Mouse (Mus musculus) lung, postnatal 0 days (tissue): ENCODE measurements at regions not wholly inside any gene's neighbourhood (a gene's known extent, or its start where the extent isn't known, plus 50 kb on each side); places are given as distances from the start of the nearest gene placed in this dataset.
A peak's percentile ranks its signal among the peaks of the same experiment; 100 is the strongest.

ENCODE experiments used
- CTCF ChIP-seq: IDR thresholded peaks from 2 replicates; pipeline ENCODE4 v1.5.1; 2016; ENCODE audit warnings: antibody characterized with exemption, mild to moderate bottlenecking
- EP300 ChIP-seq: IDR thresholded peaks from 2 replicates; pipeline ENCODE4 v1.6.1; 2016; ENCODE audit warnings: antibody characterized with exemption, mild to moderate bottlenecking, control low read depth

- TF ChIP-seq CTCF (no peak), EP300 (peak; percentile 78)
These were observed 108.1 kb downstream of the Mreg start for GRCm38 (mm10) chr1:72103962-72104361.
